Mouse (Mus musculus): ENCODE results near the gene Lrtm2. TPM values are rescaled to one million over a fixed set of nuclear protein-coding genes. Genes with fewer than 3 reads are reported as not detected.
"Not testable (repeated sequence)": the region's sequence is repeated elsewhere in the genome, so short reads cannot be mapped to it uniquely, and the experiment has no call there.

Gene Lrtm2
- 0.16 and 0.67 TPM in 2 replicates for polyA plus RNA-seq (2014; fragmentation: Nextera tagmentation; extraction: Ambion mirVana)

GRCm38 (mm10) chr6:119330506-119330905 lies at the start of gene Lrtm2:
Gene Lrtm2, minus strand, starts transcription at chr6:119330766.
- H3K9me3 ChIP-seq (ENCODE audit: control insufficient read depth, low read length), result no peaks in the 10 kb centered on the region
- ATAC-seq (replicated peaks; ENCODE audit: low FRiP score) (no peak), DNase-seq (ENCODE audit: low spot score) (peak; percentile 71)
- H3K27ac ChIP-seq (ENCODE audit: low read depth, low read length), result no peak within 1 kb of the TSS
- H3K4me2 ChIP-seq (ENCODE audit: low read depth, low read length, severe bottlenecking), result peak within 1 kb of the TSS; percentile 55
- H3K4me3 ChIP-seq (ENCODE audit: low read depth, low read length), result peak within 1 kb of the TSS; percentile 32
- no peaks in the 10 kb centered on the region for H3K36me3 ChIP-seq (ENCODE audit: control insufficient read depth, insufficient read depth, low read length)
- H3K27me3 ChIP-seq (ENCODE audit: control insufficient read depth, insufficient read depth, low read length), result peaks cover 30% of the 10 kb centered on the region
- H3K4me1 ChIP-seq (replicated peaks; ENCODE audit: control insufficient read depth, insufficient read depth, low read length), result peaks cover 11% of the 10 kb centered on the region
- under 1% methylated on average over 31 of the region's 31 CpGs for WGBS
- no peak within 1 kb of the TSS for H3K9ac ChIP-seq (ENCODE audit: low read length)

- Histone ChIP-seq H3K4me3 (ENCODE audit: low read depth, low read length) (no peak overlapping the region), H3K4me1 (replicated peaks; ENCODE audit: control insufficient read depth, insufficient read depth, low read length) (no peaks in the 10 kb centered on the region), H3K4me2 (ENCODE audit: low read depth, low read length, severe bottlenecking) (no peak overlapping the region), H3K9me3 (ENCODE audit: control insufficient read depth, low read length) (no peaks in the 10 kb centered on the region), H3K27me3 (ENCODE audit: control insufficient read depth, insufficient read depth, low read length) (no peaks in the 10 kb centered on the region), H3K9ac (ENCODE audit: low read length) (no peak overlapping the region), H3K36me3 (ENCODE audit: control insufficient read depth, insufficient read depth, low read length) (no peaks in the 10 kb centered on the region), H3K27ac (ENCODE audit: low read depth, low read length) (no peak overlapping the region)
- 71% methylated on average over 1 of the region's 1 CpGs for WGBS
- DNase-seq (ENCODE audit: low spot score), result no peak
- ATAC-seq (replicated peaks; ENCODE audit: low FRiP score), result no peak
Measured at GRCm38 (mm10) chr6:119378631-119379030, 48.1 kb upstream of the Lrtm2 start.

- Histone ChIP-seq H3K9me3 (ENCODE audit: control insufficient read depth, low read length) (no peaks in the 10 kb centered on the region), H3K36me3 (ENCODE audit: control insufficient read depth, insufficient read depth, low read length) (no peaks in the 10 kb centered on the region), H3K27ac (ENCODE audit: low read depth, low read length) (no peak overlapping the region), H3K4me3 (ENCODE audit: low read depth, low read length) (no peak overlapping the region), H3K4me2 (ENCODE audit: low read depth, low read length, severe bottlenecking) (no peak overlapping the region), H3K9ac (ENCODE audit: low read length) (no peak overlapping the region), H3K4me1 (replicated peaks; ENCODE audit: control insufficient read depth, insufficient read depth, low read length) (no peaks in the 10 kb centered on the region), H3K27me3 (ENCODE audit: control insufficient read depth, insufficient read depth, low read length) (no peaks in the 10 kb centered on the region)
- DNase-seq (ENCODE audit: low spot score) (no peak), ATAC-seq (replicated peaks; ENCODE audit: low FRiP score) (no peak)
- WGBS, result 90% methylated on average over 2 of the region's 2 CpGs
Measured at GRCm38 (mm10) chr6:119377613-119378012, 47.0 kb upstream of the Lrtm2 start.

GRCm38 (mm10) chr6:119375035-119375434 lies 44.5 kb upstream of the Lrtm2 start:
- Histone ChIP-seq H3K4me3 (ENCODE audit: low read depth, low read length) (no peak overlapping the region), H3K27ac (ENCODE audit: low read depth, low read length) (no peak overlapping the region), H3K4me2 (ENCODE audit: low read depth, low read length, severe bottlenecking) (no peak overlapping the region), H3K4me1 (replicated peaks; ENCODE audit: control insufficient read depth, insufficient read depth, low read length) (no peaks in the 10 kb centered on the region), H3K27me3 (ENCODE audit: control insufficient read depth, insufficient read depth, low read length) (no peaks in the 10 kb centered on the region), H3K9me3 (ENCODE audit: control insufficient read depth, low read length) (no peaks in the 10 kb centered on the region), H3K36me3 (ENCODE audit: control insufficient read depth, insufficient read depth, low read length) (no peaks in the 10 kb centered on the region), H3K9ac (ENCODE audit: low read length) (no peak overlapping the region)
- ATAC-seq (replicated peaks; ENCODE audit: low FRiP score), result no peak
- 76% methylated on average over 5 of the region's 5 CpGs for WGBS
- no peak for DNase-seq (ENCODE audit: low spot score)

GRCm38 (mm10) chr6:119373000-119373705 lies 42.6 kb upstream of the Lrtm2 start:
- Histone ChIP-seq H3K9me3 (ENCODE audit: control insufficient read depth, low read length) (no peaks in the 10 kb centered on the region), H3K9ac (ENCODE audit: low read length) (no peak overlapping the region), H3K4me2 (ENCODE audit: low read depth, low read length, severe bottlenecking) (no peak overlapping the region), H3K36me3 (ENCODE audit: control insufficient read depth, insufficient read depth, low read length) (no peaks in the 10 kb centered on the region), H3K27me3 (ENCODE audit: control insufficient read depth, insufficient read depth, low read length) (no peaks in the 10 kb centered on the region), H3K4me3 (ENCODE audit: low read depth, low read length) (no peak overlapping the region), H3K4me1 (replicated peaks; ENCODE audit: control insufficient read depth, insufficient read depth, low read length) (no peaks in the 10 kb centered on the region), H3K27ac (ENCODE audit: low read depth, low read length) (no peak overlapping the region)
- DNase-seq (ENCODE audit: low spot score) (no peak), ATAC-seq (replicated peaks; ENCODE audit: low FRiP score) (no peak)

GRCm38 (mm10) chr6:119372237-119372636 lies 41.7 kb upstream of the Lrtm2 start:
- no peak for ATAC-seq (replicated peaks; ENCODE audit: low FRiP score)
- Histone ChIP-seq H3K27me3 (ENCODE audit: control insufficient read depth, insufficient read depth, low read length) (no peaks in the 10 kb centered on the region), H3K27ac (ENCODE audit: low read depth, low read length) (no peak overlapping the region), H3K9ac (ENCODE audit: low read length) (no peak overlapping the region), H3K36me3 (ENCODE audit: control insufficient read depth, insufficient read depth, low read length) (no peaks in the 10 kb centered on the region), H3K4me3 (ENCODE audit: low read depth, low read length) (no peak overlapping the region), H3K4me2 (ENCODE audit: low read depth, low read length, severe bottlenecking) (no peak overlapping the region), H3K9me3 (ENCODE audit: control insufficient read depth, low read length) (no peaks in the 10 kb centered on the region), H3K4me1 (replicated peaks; ENCODE audit: control insufficient read depth, insufficient read depth, low read length) (no peaks in the 10 kb centered on the region)
- WGBS, result 90% methylated on average over 5 of the region's 5 CpGs
- no peak for DNase-seq (ENCODE audit: low spot score)

GRCm38 (mm10) chr6:119371624-119372023 lies 41.1 kb upstream of the Lrtm2 start:
- Histone ChIP-seq H3K4me1 (replicated peaks; ENCODE audit: control insufficient read depth, insufficient read depth, low read length) (no peaks in the 10 kb centered on the region), H3K4me2 (ENCODE audit: low read depth, low read length, severe bottlenecking) (no peak overlapping the region), H3K9me3 (ENCODE audit: control insufficient read depth, low read length) (no peaks in the 10 kb centered on the region), H3K4me3 (ENCODE audit: low read depth, low read length) (no peak overlapping the region), H3K27me3 (ENCODE audit: control insufficient read depth, insufficient read depth, low read length) (no peaks in the 10 kb centered on the region), H3K9ac (ENCODE audit: low read length) (no peak overlapping the region), H3K27ac (ENCODE audit: low read depth, low read length) (no peak overlapping the region), H3K36me3 (ENCODE audit: control insufficient read depth, insufficient read depth, low read length) (no peaks in the 10 kb centered on the region)
- DNase-seq (ENCODE audit: low spot score) (no peak), ATAC-seq (replicated peaks; ENCODE audit: low FRiP score) (no peak)

- no peak for DNase-seq (ENCODE audit: low spot score)
- Histone ChIP-seq H3K4me1 (replicated peaks; ENCODE audit: control insufficient read depth, insufficient read depth, low read length) (no peaks in the 10 kb centered on the region), H3K4me3 (ENCODE audit: low read depth, low read length) (no peak overlapping the region), H3K9ac (ENCODE audit: low read length) (no peak overlapping the region), H3K9me3 (ENCODE audit: control insufficient read depth, low read length) (no peaks in the 10 kb centered on the region), H3K36me3 (ENCODE audit: control insufficient read depth, insufficient read depth, low read length) (no peaks in the 10 kb centered on the region; the same call in 1 of the 2 replicates), H3K27me3 (ENCODE audit: control insufficient read depth, insufficient read depth, low read length) (no peaks in the 10 kb centered on the region), H3K27ac (ENCODE audit: low read depth, low read length) (no peak overlapping the region), H3K4me2 (ENCODE audit: low read depth, low read length, severe bottlenecking) (no peak overlapping the region)
- ATAC-seq (replicated peaks; ENCODE audit: low FRiP score), result no peak
- 91% methylated on average over 2 of the region's 2 CpGs for WGBS
Measured at GRCm38 (mm10) chr6:119367382-119367781, 36.8 kb upstream of the Lrtm2 start.

GRCm38 (mm10) chr6:119366800-119367199 lies 36.2 kb upstream of the Lrtm2 start:
- H3K27me3 ChIP-seq (ENCODE audit: control insufficient read depth, insufficient read depth, low read length); H3K9ac ChIP-seq (ENCODE audit: low read length); H3K4me2 ChIP-seq (ENCODE audit: low read depth, low read length, severe bottlenecking); DNase-seq (ENCODE audit: low spot score); H3K9me3 ChIP-seq (ENCODE audit: control insufficient read depth, low read length); H3K27ac ChIP-seq (ENCODE audit: low read depth, low read length); ATAC-seq (replicated peaks; ENCODE audit: low FRiP score); H3K4me3 ChIP-seq (ENCODE audit: low read depth, low read length); H3K4me1 ChIP-seq (replicated peaks; ENCODE audit: control insufficient read depth, insufficient read depth, low read length); H3K36me3 ChIP-seq (ENCODE audit: control insufficient read depth, insufficient read depth, low read length): not testable (repeated sequence)
- 75% methylated on average over 3 of the region's 4 CpGs for WGBS

Measured in forebrain, embryonic 11.5 days (tissue).